Mouse (Mus musculus): ENCODE data around the gene 4931428L18Rik.
"Not testable (repeated sequence)": the region's sequence is repeated elsewhere in the genome, so short reads cannot be mapped to it uniquely, and the experiment has no call there.

The 4931428L18Rik gene

GRCm38 (mm10) chr1:31058861-31059351 lies 163.6 kb downstream of the 4931428L18Rik start:
- DNase-seq (ENCODE audit: low read depth, low spot score): no peak

- DNase-seq (ENCODE audit: low read depth, low spot score): no peak
These were observed 164.3 kb downstream of the 4931428L18Rik start for GRCm38 (mm10) chr1:31058196-31058595.

- no peak for DNase-seq (ENCODE audit: low read depth, low spot score)
These were observed 171.0 kb downstream of the 4931428L18Rik start for GRCm38 (mm10) chr1:31051370-31051921.

- no peak for DNase-seq (ENCODE audit: low read depth, low spot score)
These were observed 172.4 kb downstream of the 4931428L18Rik start for GRCm38 (mm10) chr1:31049954-31050652.

GRCm38 (mm10) chr1:31043208-31043607 lies 179.3 kb downstream of the 4931428L18Rik start:
- no peak for DNase-seq (ENCODE audit: low read depth, low spot score)

GRCm38 (mm10) chr1:31042793-31043192 lies 179.7 kb downstream of the 4931428L18Rik start:
- DNase-seq (ENCODE audit: low read depth, low spot score): no peak

- no peak for DNase-seq (ENCODE audit: low read depth, low spot score)
These were observed 188.5 kb downstream of the 4931428L18Rik start for GRCm38 (mm10) chr1:31033851-31034534.

GRCm38 (mm10) chr1:31032351-31032750 lies 190.1 kb downstream of the 4931428L18Rik start:
- DNase-seq (ENCODE audit: low read depth, low spot score): no peak

- no peak for DNase-seq (ENCODE audit: low read depth, low spot score)
These were observed 199.3 kb downstream of the 4931428L18Rik start for GRCm38 (mm10) chr1:31023173-31023572.

- DNase-seq (ENCODE audit: low read depth, low spot score): no peak
These were observed 203.2 kb downstream of the 4931428L18Rik start for GRCm38 (mm10) chr1:31019283-31019682.

GRCm38 (mm10) chr1:31017377-31017776 lies 205.1 kb downstream of the 4931428L18Rik start:
- no peak for DNase-seq (ENCODE audit: low read depth, low spot score)

GRCm38 (mm10) chr1:31016068-31016467 lies 206.4 kb downstream of the 4931428L18Rik start:
- no peak for DNase-seq (ENCODE audit: low read depth, low spot score)

- no peak for DNase-seq (ENCODE audit: low read depth, low spot score)
These were observed 207.2 kb downstream of the 4931428L18Rik start for GRCm38 (mm10) chr1:31015261-31015660.

GRCm38 (mm10) chr1:30977868-30978267 lies 244.6 kb downstream of the 4931428L18Rik start, which contains the start of gene AC153137.1:
TSS of gene AC153137.1 (minus strand) at chr1:30977968.
- DNase-seq (ENCODE audit: low read depth, low spot score): not testable (repeated sequence)

- not testable (repeated sequence) for DNase-seq (ENCODE audit: low read depth, low spot score)
These were observed 245.2 kb downstream of the 4931428L18Rik start for GRCm38 (mm10) chr1:30977239-30977638.

GRCm38 (mm10) chr1:30951795-30952194 lies 270.7 kb downstream of the 4931428L18Rik start:
- no peak for DNase-seq (ENCODE audit: low read depth, low spot score)

- DNase-seq (ENCODE audit: low read depth, low spot score): no peak
These were observed 272.0 kb downstream of the 4931428L18Rik start for GRCm38 (mm10) chr1:30950456-30950835.

GRCm38 (mm10) chr1:30949710-30950455 lies 272.6 kb downstream of the 4931428L18Rik start:
- peak; percentile 95 for DNase-seq (ENCODE audit: low read depth, low spot score)

GRCm38 (mm10) chr1:30948950-30949639 lies 273.4 kb downstream of the 4931428L18Rik start:
- DNase-seq (ENCODE audit: low read depth, low spot score): peak; percentile 41

GRCm38 (mm10) chr1:30948361-30948949 lies 274.0 kb downstream of the 4931428L18Rik start:
- DNase-seq (ENCODE audit: low read depth, low spot score): peak; percentile 25
